Mouse (Mus musculus): ENCODE data around the gene Gm28308. TPM values are rescaled to one million over a fixed set of nuclear protein-coding genes. Genes with fewer than 3 reads are reported as not detected.
A peak's percentile ranks its signal among the peaks of the same experiment; 100 is the strongest.

The Gm28308 gene
- polyA plus RNA-seq (2014; fragmentation: Nextera tagmentation; extraction: Ambion mirVana), result not detected in 2 replicates

DNA sequence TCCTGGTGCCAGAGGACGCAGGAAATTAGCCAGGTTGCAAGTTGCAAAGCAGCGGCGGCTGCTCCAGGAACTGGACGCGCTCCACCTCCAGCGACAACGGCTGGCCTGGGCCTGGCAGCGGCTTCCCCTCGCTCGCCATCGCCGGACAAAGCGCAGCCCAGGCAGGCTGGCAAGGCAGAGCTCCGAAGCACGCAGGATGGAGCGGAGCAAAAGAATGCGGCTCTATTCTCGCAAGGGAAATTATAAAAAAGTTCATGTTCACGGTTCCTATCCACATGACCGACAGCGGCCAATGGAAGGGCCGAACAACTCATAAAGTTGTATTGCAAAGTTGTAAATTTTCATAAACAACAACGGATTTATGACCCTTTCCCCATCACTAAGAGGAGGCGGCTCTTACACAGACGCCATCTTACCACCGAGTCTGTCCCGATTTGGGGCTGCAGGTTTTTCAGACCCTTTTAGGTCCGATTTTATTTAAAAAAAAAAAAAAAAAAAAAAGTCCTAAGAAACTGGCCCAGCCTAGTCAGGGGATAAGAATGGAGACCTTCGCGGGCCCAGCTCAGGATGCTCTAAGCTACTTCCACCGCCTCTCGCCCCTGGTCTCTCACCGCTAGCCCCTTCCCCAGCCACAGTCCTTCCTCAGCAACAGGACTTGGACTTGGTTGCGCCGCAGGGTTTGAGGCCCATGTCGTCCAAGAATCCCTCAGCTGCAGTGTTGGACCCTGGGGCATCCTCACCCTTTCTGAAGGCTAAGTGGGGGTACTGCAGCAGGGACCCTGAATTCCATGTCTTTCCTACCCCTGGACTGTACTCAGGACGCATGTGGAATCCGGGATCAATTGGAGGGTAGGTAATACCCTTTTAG, at the start of gene Gm28308, which contains the start of gene Hoxa3:
Gene Gm28308, minus strand, starts transcription at position 221 of the 868 bp plus-strand sequence.
Gene Hoxa3, minus strand, starts transcription at position 218 of the 868 bp plus-strand sequence.
- DNase-seq (ENCODE audit: low spot score) (peak; percentile 68), ATAC-seq (ENCODE audit: insufficient read depth, low FRiP score, low TSS enrichment) (peak; percentile 49; the same call in 1 of the 2 replicates)
- WGBS, result 4% methylated on average over 38 of the region's 38 CpGs
- Histone ChIP-seq H3K27ac (ENCODE audit: low read depth, low read length) (peak within 1 kb of the TSS; percentile 100), H3K9ac (ENCODE audit: low read length) (peak within 1 kb of the TSS; percentile 99), H3K27me3 (ENCODE audit: control insufficient read depth, insufficient read depth, low read length) (peaks cover 4% of the 10 kb centered on the region; the same call in 1 of the 2 replicates), H3K4me1 (ENCODE audit: control insufficient read depth, insufficient read depth, low read length) (peaks cover 28% of the 10 kb centered on the region), H3K4me3 (ENCODE audit: low read depth, low read length) (peak within 1 kb of the TSS; percentile 87), H3K36me3 (ENCODE audit: control insufficient read depth, insufficient read depth, low read length) (no peaks in the 10 kb centered on the region), H3K4me2 (ENCODE audit: low read depth) (peak within 1 kb of the TSS; percentile 99), H3K9me3 (ENCODE audit: control insufficient read depth, low read length) (no peaks in the 10 kb centered on the region)

DNA sequence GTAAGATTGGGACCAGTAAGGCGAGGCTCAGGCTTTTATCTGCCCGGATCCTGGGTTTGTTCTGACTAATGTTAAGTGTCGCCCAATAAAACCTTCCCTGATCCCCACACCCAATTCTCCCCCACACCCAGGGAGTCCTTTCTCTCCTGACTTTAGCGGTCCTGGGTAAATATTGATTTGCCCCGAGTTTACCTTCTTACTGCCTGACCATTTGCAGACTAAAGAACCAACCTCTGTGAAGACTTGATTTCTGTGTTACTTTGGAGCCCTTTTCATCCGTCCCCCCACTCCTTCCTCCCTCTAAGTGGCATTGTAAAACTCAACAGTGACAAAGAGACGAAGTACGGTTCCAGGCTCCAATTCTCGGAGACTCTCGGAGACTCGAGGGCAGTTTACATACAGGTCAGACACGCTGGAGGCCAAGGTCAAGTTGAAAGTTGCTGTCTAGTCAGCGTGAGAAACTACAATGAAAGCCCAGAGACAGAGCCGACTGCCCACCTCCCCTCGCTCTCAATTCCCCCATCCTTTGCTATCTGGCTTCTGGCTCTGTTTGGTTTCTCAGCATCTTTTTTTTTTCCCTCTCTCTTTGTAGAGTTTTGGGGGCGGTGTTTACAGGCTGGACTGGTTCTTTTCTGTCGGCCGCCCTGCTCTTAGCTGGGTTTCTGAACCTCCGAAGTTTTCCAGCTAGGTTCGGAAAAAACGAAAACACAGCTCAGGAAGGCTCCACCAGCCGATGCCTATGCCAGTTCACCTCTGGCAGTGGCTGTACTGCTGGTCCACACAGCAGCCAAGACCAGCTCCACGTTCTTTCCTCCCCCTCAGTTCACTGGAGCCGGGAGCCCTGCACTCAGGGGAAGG, 49.6 kb upstream of the Gm28308 start:
- no peak overlapping the region for H3K27ac ChIP-seq (ENCODE audit: low read depth, low read length)
- no peak overlapping the region for H3K9ac ChIP-seq (ENCODE audit: low read length)
- DNase-seq (ENCODE audit: low spot score) (peak; percentile 63), ATAC-seq (ENCODE audit: insufficient read depth, low FRiP score, low TSS enrichment) (no peak)
- 1% methylated on average over 24 of the region's 24 CpGs for WGBS
- H3K9me3 ChIP-seq (ENCODE audit: control insufficient read depth, low read length), result no peaks in the 10 kb centered on the region
- peaks cover 8% of the 10 kb centered on the region for H3K4me1 ChIP-seq (ENCODE audit: control insufficient read depth, insufficient read depth, low read length)
- peaks cover 93% of the 10 kb centered on the region for H3K27me3 ChIP-seq (ENCODE audit: control insufficient read depth, insufficient read depth, low read length)
- H3K4me3 ChIP-seq (ENCODE audit: low read depth, low read length), result no peak overlapping the region
- no peak overlapping the region for H3K4me2 ChIP-seq (ENCODE audit: low read depth)
- H3K36me3 ChIP-seq (ENCODE audit: control insufficient read depth, insufficient read depth, low read length), result no peaks in the 10 kb centered on the region

DNA sequence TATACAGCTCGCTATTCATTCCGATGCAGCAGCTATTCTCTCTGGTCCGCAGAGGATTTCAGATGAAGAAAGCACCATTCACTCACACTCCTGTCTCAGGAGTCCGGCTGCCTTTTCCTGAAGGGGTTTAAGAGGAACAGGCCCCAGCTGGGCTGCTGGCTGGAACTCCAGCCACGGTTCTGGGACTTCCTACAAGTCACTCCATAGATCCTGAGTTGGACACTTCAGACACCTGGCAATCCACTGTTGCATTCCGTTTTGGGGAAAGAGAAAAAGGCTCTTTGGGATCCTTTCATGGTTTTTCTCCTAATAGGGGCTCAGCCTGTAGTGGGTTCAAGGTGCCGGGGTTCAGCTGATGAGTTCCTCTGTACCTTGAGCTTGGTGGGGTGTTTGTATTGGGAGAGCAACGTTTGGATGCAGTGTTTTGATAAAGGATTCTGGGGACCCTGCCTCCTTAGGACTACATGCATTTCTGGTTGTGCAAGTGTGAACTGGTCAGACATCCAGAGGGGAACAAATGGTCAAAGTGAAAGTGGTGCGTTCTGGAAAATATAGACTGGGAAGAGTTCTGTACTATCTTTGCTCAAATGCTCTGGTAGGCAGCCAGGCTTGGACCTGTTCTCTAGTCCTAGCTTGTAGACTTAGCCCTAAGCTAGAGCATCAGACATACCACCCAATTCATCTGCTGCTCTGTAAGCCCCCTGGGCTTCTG, 48.8 kb upstream of the Gm28308 start:
- H3K4me1 ChIP-seq (ENCODE audit: control insufficient read depth, insufficient read depth, low read length), result peaks cover 8% of the 10 kb centered on the region
- no peak overlapping the region for H3K4me3 ChIP-seq (ENCODE audit: low read depth, low read length)
- H3K4me2 ChIP-seq (ENCODE audit: low read depth), result no peak overlapping the region
- no peaks in the 10 kb centered on the region for H3K9me3 ChIP-seq (ENCODE audit: control insufficient read depth, low read length)
- H3K27me3 ChIP-seq (ENCODE audit: control insufficient read depth, insufficient read depth, low read length), result peaks cover 95% of the 10 kb centered on the region
- WGBS, result under 1% methylated on average over 9 of the region's 9 CpGs
- DNase-seq (ENCODE audit: low spot score) (peak; percentile 53), ATAC-seq (ENCODE audit: insufficient read depth, low FRiP score, low TSS enrichment) (no peak)
- H3K9ac ChIP-seq (ENCODE audit: low read length), result no peak overlapping the region
- no peaks in the 10 kb centered on the region for H3K36me3 ChIP-seq (ENCODE audit: control insufficient read depth, insufficient read depth, low read length)
- H3K27ac ChIP-seq (ENCODE audit: low read depth, low read length), result no peak overlapping the region

DNA sequence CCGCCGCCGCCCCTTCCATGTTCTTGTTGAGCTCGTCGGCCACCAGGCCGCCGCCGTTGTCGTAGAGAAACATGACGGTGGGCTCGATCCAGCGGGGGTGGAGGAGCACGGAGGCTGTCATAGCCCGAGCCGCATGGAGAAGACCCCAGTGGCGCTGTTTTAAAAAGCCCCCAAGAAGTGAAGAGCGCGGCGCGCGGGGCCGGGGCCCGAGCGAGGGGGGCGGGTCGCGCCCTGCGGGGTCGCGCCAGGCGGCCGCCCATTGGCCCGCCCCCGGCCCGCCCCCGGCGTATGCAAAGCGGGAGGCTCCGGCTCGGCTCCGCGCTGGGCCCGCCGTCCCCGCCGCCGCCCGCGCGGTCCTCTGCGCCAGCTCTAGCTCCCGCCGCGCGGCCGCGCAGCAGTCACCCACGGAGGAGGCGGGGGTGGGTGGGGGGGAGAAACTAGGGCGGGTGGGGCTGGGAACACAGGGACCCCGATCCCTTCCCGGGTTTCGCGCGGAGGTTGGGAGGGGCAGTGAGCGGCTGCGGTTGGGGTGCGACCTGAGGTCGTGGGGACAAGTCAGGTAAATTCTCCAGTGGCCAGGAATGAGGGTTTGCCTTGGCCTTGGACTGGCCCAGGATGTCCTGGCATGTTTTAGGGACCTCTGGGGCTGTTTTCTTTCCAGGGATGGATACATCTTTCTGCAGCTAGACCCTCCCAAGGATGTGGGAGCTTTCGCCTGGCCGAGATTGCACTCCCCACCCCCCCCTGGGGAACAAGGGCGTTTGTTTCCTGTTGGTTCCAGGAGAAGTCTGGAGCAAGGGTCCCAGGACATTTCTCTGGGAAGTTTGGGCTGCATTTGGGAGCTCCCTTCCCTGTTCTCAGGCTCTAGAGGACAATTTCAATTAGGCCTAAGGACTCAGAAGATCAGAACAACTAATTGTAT, 47.8 kb upstream of the Gm28308 start, which contains the start of gene Hoxa13:
Gene Hoxa13, minus strand, starts transcription at position 227 of the 922 bp plus-strand sequence.
- Histone ChIP-seq H3K27ac (ENCODE audit: low read depth, low read length) (no peak within 1 kb of the TSS), H3K36me3 (ENCODE audit: control insufficient read depth, insufficient read depth, low read length) (no peaks in the 10 kb centered on the region), H3K4me2 (ENCODE audit: low read depth) (peak within 1 kb of the TSS; percentile 48), H3K9me3 (ENCODE audit: control insufficient read depth, low read length) (no peaks in the 10 kb centered on the region), H3K9ac (ENCODE audit: low read length) (no peak within 1 kb of the TSS), H3K4me3 (ENCODE audit: low read depth, low read length) (peak within 1 kb of the TSS; percentile 26), H3K4me1 (ENCODE audit: control insufficient read depth, insufficient read depth, low read length) (peaks cover 8% of the 10 kb centered on the region), H3K27me3 (ENCODE audit: control insufficient read depth, insufficient read depth, low read length) (peaks cover 92% of the 10 kb centered on the region)
- WGBS, result 0% methylated on average over 26 of the region's 72 CpGs
- DNase-seq (ENCODE audit: low spot score), result peak; percentile 49
- ATAC-seq (ENCODE audit: insufficient read depth, low FRiP score, low TSS enrichment), result peak; percentile 53; the same call in 1 of the 2 replicates

DNA sequence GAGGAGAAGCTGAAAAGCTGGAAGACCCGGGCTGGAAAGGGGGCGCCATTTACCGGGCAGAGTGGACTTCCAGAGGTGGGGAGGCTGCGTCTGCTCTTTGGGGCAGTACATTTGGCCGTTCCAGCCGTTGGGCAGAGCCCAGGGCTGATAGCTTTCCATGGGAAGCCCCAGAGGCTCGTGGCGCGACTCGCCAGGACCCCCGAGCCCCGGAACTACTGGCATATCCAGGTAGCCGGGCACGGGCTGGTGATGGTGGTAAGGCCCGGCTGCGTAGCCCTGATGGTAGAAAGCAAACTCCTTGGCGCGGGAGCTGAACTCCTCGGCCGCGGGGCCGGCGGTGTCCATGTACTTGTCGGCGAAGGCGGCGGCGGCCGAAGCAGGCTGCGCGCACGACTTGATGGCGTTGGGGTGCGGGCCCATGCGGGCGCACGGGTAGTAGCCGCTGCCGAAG, 46.7 kb upstream of the Gm28308 start:
- H3K9ac ChIP-seq (ENCODE audit: low read length), result no peak overlapping the region
- H3K4me1 ChIP-seq (ENCODE audit: control insufficient read depth, insufficient read depth, low read length), result peaks cover 8% of the 10 kb centered on the region
- WGBS, result 0% methylated on average over 39 of the region's 39 CpGs
- no peak overlapping the region for H3K27ac ChIP-seq (ENCODE audit: low read depth, low read length)
- no peaks in the 10 kb centered on the region for H3K9me3 ChIP-seq (ENCODE audit: control insufficient read depth, low read length)
- peak overlapping the region; percentile 48 for H3K4me2 ChIP-seq (ENCODE audit: low read depth)
- ATAC-seq (ENCODE audit: insufficient read depth, low FRiP score, low TSS enrichment), result no peak
- H3K36me3 ChIP-seq (ENCODE audit: control insufficient read depth, insufficient read depth, low read length), result no peaks in the 10 kb centered on the region
- peak overlapping the region; percentile 26 for H3K4me3 ChIP-seq (ENCODE audit: low read depth, low read length)
- DNase-seq (ENCODE audit: low spot score), result peak; percentile 56
- peaks cover 92% of the 10 kb centered on the region for H3K27me3 ChIP-seq (ENCODE audit: control insufficient read depth, insufficient read depth, low read length)

DNA sequence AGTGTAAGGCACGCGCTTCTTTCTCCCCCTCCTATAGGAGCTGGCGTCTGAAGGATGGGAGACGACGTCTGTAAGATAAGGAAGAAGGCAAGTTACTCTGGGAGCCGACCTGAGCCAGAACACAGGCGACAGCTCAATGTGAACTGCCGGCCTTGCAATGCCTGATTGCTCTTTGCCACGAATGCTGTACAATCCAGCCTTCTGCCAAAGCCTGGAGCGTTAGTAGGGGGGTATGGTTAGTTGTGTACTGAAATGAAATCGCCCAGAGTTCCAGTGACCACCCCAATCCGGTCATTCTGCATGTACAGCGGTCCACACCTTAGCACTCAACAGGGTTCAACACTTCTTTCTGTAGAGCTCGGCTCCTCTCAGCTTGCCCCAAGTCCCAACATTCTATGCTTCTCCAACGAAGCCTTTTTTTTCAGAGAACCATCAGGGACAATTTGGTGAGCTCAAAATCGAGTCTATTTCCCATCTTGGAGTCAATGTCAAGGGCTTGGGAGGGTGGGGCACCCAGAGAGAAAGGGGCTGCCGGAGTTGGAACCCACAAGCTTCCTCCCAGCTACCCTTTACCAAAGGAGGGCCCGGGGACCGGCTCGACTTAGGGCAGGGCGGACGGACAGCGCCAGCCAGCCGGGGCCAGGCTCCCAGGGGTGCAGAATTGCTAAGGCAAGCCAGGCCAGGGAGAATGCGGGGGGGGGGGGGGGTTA, 46.1 kb upstream of the Gm28308 start:
- Histone ChIP-seq H3K4me2 (ENCODE audit: low read depth) (no peak overlapping the region), H3K27ac (ENCODE audit: low read depth, low read length) (no peak overlapping the region), H3K9me3 (ENCODE audit: control insufficient read depth, low read length) (no peaks in the 10 kb centered on the region), H3K4me1 (ENCODE audit: control insufficient read depth, insufficient read depth, low read length) (peaks cover 8% of the 10 kb centered on the region), H3K27me3 (ENCODE audit: control insufficient read depth, insufficient read depth, low read length) (peaks cover 89% of the 10 kb centered on the region), H3K9ac (ENCODE audit: low read length) (no peak overlapping the region), H3K36me3 (ENCODE audit: control insufficient read depth, insufficient read depth, low read length) (no peaks in the 10 kb centered on the region), H3K4me3 (ENCODE audit: low read depth, low read length) (peak overlapping the region; percentile 26; the same call in 1 of the 2 replicates)
- ATAC-seq (ENCODE audit: insufficient read depth, low FRiP score, low TSS enrichment) (no peak), DNase-seq (ENCODE audit: low spot score) (peak; percentile 63)
- under 1% methylated on average over 24 of the region's 25 CpGs for WGBS

DNA sequence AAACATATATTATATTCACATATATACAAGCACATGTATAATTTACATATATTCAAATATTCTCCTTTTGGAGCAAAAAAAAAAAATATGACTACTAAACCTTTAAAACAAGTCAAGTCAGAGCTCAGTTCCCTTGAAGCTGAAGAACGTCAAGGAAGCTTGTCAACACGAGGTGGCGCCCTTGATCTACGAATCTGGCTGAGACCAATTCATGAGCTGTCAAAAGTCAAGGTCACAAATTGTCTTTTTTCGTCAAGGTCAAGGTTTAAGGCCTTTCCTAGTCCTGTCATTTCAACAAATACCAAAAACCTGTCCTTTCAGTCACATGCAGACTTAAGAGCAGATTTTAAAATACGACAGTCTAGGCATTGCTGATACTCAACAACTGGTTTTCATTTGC, 43.8 kb upstream of the Gm28308 start:
- DNase-seq (ENCODE audit: low spot score) (peak; percentile 85), ATAC-seq (ENCODE audit: insufficient read depth, low FRiP score, low TSS enrichment) (no peak)
- H3K27ac ChIP-seq (ENCODE audit: low read depth, low read length), result no peak overlapping the region
- H3K4me3 ChIP-seq (ENCODE audit: low read depth, low read length), result no peak overlapping the region
- H3K4me1 ChIP-seq (ENCODE audit: control insufficient read depth, insufficient read depth, low read length), result peaks cover 8% of the 10 kb centered on the region
- H3K27me3 ChIP-seq (ENCODE audit: control insufficient read depth, insufficient read depth, low read length), result peaks cover 89% of the 10 kb centered on the region
- WGBS, result 0% methylated on average over 6 of the region's 6 CpGs
- H3K36me3 ChIP-seq (ENCODE audit: control insufficient read depth, insufficient read depth, low read length), result no peaks in the 10 kb centered on the region
- no peak overlapping the region for H3K4me2 ChIP-seq (ENCODE audit: low read depth)
- H3K9ac ChIP-seq (ENCODE audit: low read length), result no peak overlapping the region
- H3K9me3 ChIP-seq (ENCODE audit: control insufficient read depth, low read length), result no peaks in the 10 kb centered on the region

All from neural tube, embryonic 11.5 days (tissue).